7 mouse cellular contexts compared by ENCODE assay signal in the genomic region with DNA sequence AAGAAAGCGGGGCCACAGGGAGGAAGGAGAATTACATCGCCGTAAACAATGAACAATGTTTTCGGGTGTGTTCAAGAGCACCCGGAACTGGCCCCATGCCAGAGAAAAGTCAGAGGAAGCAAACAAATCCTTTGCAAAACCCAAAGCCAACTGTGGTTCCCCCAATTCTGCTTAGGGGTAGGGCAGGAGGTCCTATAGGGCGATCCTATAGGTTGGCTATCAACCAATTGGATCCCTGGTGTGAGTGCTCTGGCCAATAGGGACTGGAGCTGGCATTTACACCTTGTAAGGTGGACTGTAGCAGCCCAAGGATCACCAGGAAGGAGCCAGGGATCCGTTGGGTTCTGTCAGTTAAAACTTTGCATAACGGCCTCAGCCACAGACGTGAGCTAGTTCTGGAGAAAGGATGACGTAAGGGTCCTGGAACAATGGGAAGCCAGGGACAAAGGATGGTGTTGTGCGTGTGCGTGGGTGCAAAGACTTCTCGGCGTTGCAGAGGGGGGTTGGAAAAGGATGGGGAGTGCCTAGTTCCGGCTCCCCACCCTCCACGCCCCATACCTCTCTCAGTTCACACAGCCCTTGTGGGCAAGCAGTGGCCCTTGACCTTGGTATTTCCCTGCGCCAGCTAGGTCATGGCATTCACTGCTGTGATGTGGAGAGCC. TPM values are rescaled to one million over a fixed set of nuclear protein-coding genes. Genes with fewer than 3 reads are reported as not detected.
DNase-seq lines count a peak whose midpoint lies in the region; ATAC-seq and TF ChIP-seq lines count a peak whose summit lies in the region.

No protein-coding gene starts in this region.

- H3K79me2 ChIP-seq in MEL (ENCODE audit: control insufficient read depth, insufficient read depth, low read length, poor library complexity), result no peaks in the 10 kb centered on the region
- no peaks in the 10 kb centered on the region for H3K79me2 ChIP-seq in liver, adult 2 months (ENCODE audit: control insufficient read depth, insufficient read depth, low read length)

- TF ChIP-seq CTCF in MEL (IDR thresholded peaks at IDR 0.05 in 2 of 3, conservative IDR thresholded peaks at IDR 0.05 in 1 of 3; ENCODE audit: control insufficient read depth in 1 of 3, insufficient read depth in 1 of 3, low read depth in 2 of 3, low read length in 3 of 3, poor library complexity in 1 of 3, severe bottlenecking in 1 of 3), result no peak
- TF ChIP-seq CTCF in liver, adult 2 months (IDR thresholded peaks at IDR 0.05; ENCODE audit: low read depth, low read length), result no peak

- TF ChIP-seq POLR2A in MEL (IDR thresholded peaks at IDR 0.05; ENCODE audit: control insufficient read depth in 1 of 2, insufficient read depth in 1 of 2, low read depth in 1 of 2, low read length in 2 of 2, poor library complexity in 1 of 2), result no peak
- no peak for TF ChIP-seq POLR2A in liver, adult 2 months (IDR thresholded peaks at IDR 0.05; ENCODE audit: extremely low read depth, insufficient read depth, low read length)

- no peak overlapping the region for H3K4me3 ChIP-seq in MEL (ENCODE audit: control insufficient read depth in 1 of 2, insufficient read depth in 1 of 2, low read depth in 2 of 2, low read length in 2 of 2)
- no peak overlapping the region for H3K4me3 ChIP-seq in heart, embryonic 12.5 days
- no peak overlapping the region for H3K4me3 ChIP-seq in liver, adult 2 months (ENCODE audit: insufficient read depth, low read depth, low read length)
- no peak overlapping the region for H3K4me3 ChIP-seq in stomach, embryonic 16.5 days (replicated peaks; ENCODE audit: low read length)

- H3K36me3 ChIP-seq in MEL (ENCODE audit: control insufficient read depth in 1 of 2, insufficient read depth in 2 of 2, low read length in 2 of 2), result no peaks in the 10 kb centered on the region; a peak in 1 of 4 replicates
- H3K36me3 ChIP-seq in heart, embryonic 12.5 days, result no peaks in the 10 kb centered on the region
- H3K36me3 ChIP-seq in liver, adult 2 months (ENCODE audit: control insufficient read depth, insufficient read depth, low read length), result no peaks in the 10 kb centered on the region
- no peaks in the 10 kb centered on the region for H3K36me3 ChIP-seq in stomach, embryonic 16.5 days (ENCODE audit: control insufficient read depth, insufficient read depth, low read length)

- DNase-seq in ES-CJ7 (ENCODE audit: low read depth, low spot score) (peak; percentile 95), MEL (ENCODE audit: low read depth, low spot score) (peak; percentile 70)
- DNase-seq in liver, adult 2 months (ENCODE audit: extremely low read depth, low read depth, low spot score), result no peak
- no peak for DNase-seq in embryo, embryonic 10 days (ENCODE audit: low spot score)
- DNase-seq in layer of hippocampus, adult 11-12 months (ENCODE audit: low spot score), result no peak

- no peak overlapping the region for H3K27ac ChIP-seq in MEL (ENCODE audit: control insufficient read depth, low read depth, low read length)
- peak overlapping the region; percentile 3; the same call in 1 of the 2 replicates for H3K27ac ChIP-seq in heart, embryonic 12.5 days (ENCODE audit: poor library complexity, severe bottlenecking)
- H3K27ac ChIP-seq in liver, adult 2 months (replicated peaks; ENCODE audit: insufficient read depth, low read depth, low read length), result peak overlapping the region; percentile 41; the same call in 1 of the 2 replicates
- peak overlapping the region; percentile 31; the same call in 1 of the 2 replicates for H3K27ac ChIP-seq in stomach, embryonic 16.5 days (ENCODE audit: low read length)

- H3K4me1 ChIP-seq in MEL (ENCODE audit: control insufficient read depth in 1 of 2, insufficient read depth in 2 of 2, low read length in 2 of 2), result peaks cover 0 to 2% of the 10 kb centered on the region in 2 experiments; a peak in 1 of 4 replicates
- peaks cover 39% of the 10 kb centered on the region for H3K4me1 ChIP-seq in heart, embryonic 12.5 days (replicated peaks)
- peaks cover 12% of the 10 kb centered on the region for H3K4me1 ChIP-seq in liver, adult 2 months (ENCODE audit: control insufficient read depth, insufficient read depth, low read length)
- no peaks in the 10 kb centered on the region for H3K4me1 ChIP-seq in stomach, embryonic 16.5 days (ENCODE audit: control insufficient read depth, insufficient read depth, low read length)

- H3K9ac ChIP-seq in MEL (ENCODE audit: control insufficient read depth, low read depth, low read length, poor library complexity, severe bottlenecking), result no peak overlapping the region
- H3K9ac ChIP-seq in heart, embryonic 12.5 days, result no peak overlapping the region
- no peak overlapping the region for H3K9ac ChIP-seq in liver, adult 2 months (ENCODE audit: low read depth, low read length)
- no peak overlapping the region for H3K9ac ChIP-seq in stomach, embryonic 16.5 days (ENCODE audit: low read length)

- ATAC-seq in heart, embryonic 12.5 days (ENCODE audit: insufficient number of reproducible peaks, low FRiP score), result peak; percentile 30; the same call in 1 of the 2 replicates
- peak; percentile 66; the same call in 1 of the 2 replicates for ATAC-seq in stomach, embryonic 16.5 days (ENCODE audit: insufficient read depth, low FRiP score)

- no peak overlapping the region; the same call in 1 of the 2 replicates for H3K4me2 ChIP-seq in heart, embryonic 12.5 days
- no peak overlapping the region for H3K4me2 ChIP-seq in stomach, embryonic 16.5 days (ENCODE audit: low read depth, low read length)

- TF ChIP-seq RAD21 in MEL (IDR thresholded peaks at IDR 0.05; ENCODE audit: low read depth, low read length), result no peak

- no peaks in the 10 kb centered on the region for H3K27me3 ChIP-seq in MEL (ENCODE audit: control insufficient read depth in 1 of 2, insufficient read depth in 2 of 2, low read length in 2 of 2)
- H3K27me3 ChIP-seq in heart, embryonic 12.5 days (replicated peaks), result no peaks in the 10 kb centered on the region
- no peaks in the 10 kb centered on the region for H3K27me3 ChIP-seq in liver, adult 2 months (ENCODE audit: control insufficient read depth, insufficient read depth, low read length)
- H3K27me3 ChIP-seq in stomach, embryonic 16.5 days (ENCODE audit: control insufficient read depth, insufficient read depth, low read length), result no peaks in the 10 kb centered on the region

- WGBS in heart, embryonic 12.5 days, result 51% methylated on average over 17 of the region's 17 CpGs
- 66% methylated on average over 17 of the region's 17 CpGs for WGBS in liver, adult 2 months
- WGBS in stomach, embryonic 16.5 days, result 39% methylated on average over 17 of the region's 17 CpGs

- no peaks in the 10 kb centered on the region for H3K9me3 ChIP-seq in MEL (replicated peaks; ENCODE audit: insufficient read depth, low read length)
- H3K9me3 ChIP-seq in heart, embryonic 12.5 days (replicated peaks), result peaks cover 3% of the 10 kb centered on the region; the same call in 1 of the 2 replicates
- H3K9me3 ChIP-seq in stomach, embryonic 16.5 days (replicated peaks; ENCODE audit: control insufficient read depth, low read length), result no peaks in the 10 kb centered on the region

- TF ChIP-seq EP300 in MEL (IDR thresholded peaks at IDR 0.05; ENCODE audit: low read depth in 1 of 2, low read length in 2 of 2), result no peak

TF ChIP-seq in MEL, 35 proteins besides CTCF, POLR2A, EP300 and RAD21:
- TF ChIP-seq TAL1 (IDR thresholded peaks at IDR 0.05; ENCODE audit: low read length) (no peak), NRF1 (IDR thresholded peaks at IDR 0.05; ENCODE audit: insufficient read depth, low read depth, low read length, poor library complexity, severe bottlenecking) (no peak)

RNA-seq across cellular contexts. Expression of a gene that starts 34.5 kb away (rescaled TPM):
- total RNA-seq in MEL (2012; rRNA removed), result 32.9 and 51.1 TPM in 2 replicates
- polyA plus RNA-seq in MEL (2012; ENCODE audit: insufficient read depth in 1 of 2, insufficient read length in 2 of 2, low read depth in 1 of 2, low replicate concordance in 2 of 2, missing spikeins in 1 of 2), result 100 to 1,000 TPM in 1 of 2 experiments, 10 to 100 TPM in 1; 83.8 to 274 TPM
- polyA plus RNA-seq in heart, embryonic 12.5 days (2016; fragmentation: Nextera tagmentation; extraction: Ambion mirVana), result 291 and 300 TPM in 2 replicates
- total RNA-seq in liver, adult 2 months (2014; rRNA removed), result 23.0 and 27.7 TPM in 2 replicates
- polyA plus RNA-seq in liver, adult 2 months (2012; rRNA removed), result 23.4 and 30.8 TPM in 2 replicates
- polyA plus RNA-seq in stomach, embryonic 16.5 days (2015; fragmentation: Nextera tagmentation; extraction: Ambion mirVana), result 136 and 141 TPM in 2 replicates

RNA-seq across cellular contexts. Expression of a gene that starts 46.0 kb away (rescaled TPM):
- 26.9 and 29.4 TPM in 2 replicates for total RNA-seq in MEL (2012; rRNA removed)
- polyA plus RNA-seq in MEL (2012; ENCODE audit: insufficient read depth in 1 of 2, insufficient read length in 2 of 2, low read depth in 1 of 2, low replicate concordance in 2 of 2, missing spikeins in 1 of 2), result 100 to 1,000 TPM; 138 to 285 TPM
- 170 and 178 TPM in 2 replicates for polyA plus RNA-seq in heart, embryonic 12.5 days (2016; fragmentation: Nextera tagmentation; extraction: Ambion mirVana)
- total RNA-seq in liver, adult 2 months (2014; rRNA removed), result 15.0 and 18.8 TPM in 2 replicates
- polyA plus RNA-seq in liver, adult 2 months (2012; rRNA removed), result 8.2 and 8.9 TPM in 2 replicates
- 176 and 188 TPM in 2 replicates for polyA plus RNA-seq in stomach, embryonic 16.5 days (2015; fragmentation: Nextera tagmentation; extraction: Ambion mirVana)

Comparison
In these comparisons a context has a peak if more than half of its experiments do, and no peak if none do; other contexts are left out.
1. DNase-seq: peak in ES-CJ7 (single experiment) and MEL (single experiment); none in liver, adult 2 months (single experiment), embryo, embryonic 10 days (single experiment) and layer of hippocampus, adult 11-12 months (single experiment).
2. RNA of a gene that starts 46.0 kb away (polyA plus RNA-seq): 138 to 285 TPM in MEL, 176 to 188 TPM in stomach, embryonic 16.5 days and 170 to 178 TPM in heart, embryonic 12.5 days; 8.2 to 8.9 TPM in liver, adult 2 months; every median in the first group is over 10 times any median in the second.